Mouse (Mus musculus) heart, postnatal 10 days (tissue): ENCODE results near the gene Cdk1. TPM values are rescaled to one million over a fixed set of nuclear protein-coding genes. Genes with fewer than 3 reads are reported as not detected.

Experiments used
- DNase-seq, 2 experiments: peaks; one replicate each; pipeline ENCODE4 v3.0.0; 2021
- intact Hi-C: fragments of 180-260 bp; cut with DNase I; formaldehyde crosslinking; loops from one replicate; pipeline ENCODE4 v1.15.1; 2025
- total RNA-seq, 2 experiments: library from RNA; stranded (reverse); gene quantifications; 2 replicates each; pipeline ENCODE4 v1.2.3; 2021

The Cdk1 gene
- total RNA-seq, 2 experiments from 2014 or later = 40.3 to 40.8 TPM

- DNase-seq = no peak
- intact Hi-C loops = no loop called here
Observed at GRCm38 (mm10) chr10:69318514-69318913, 34.2 kb downstream of the Cdk1 start.

GRCm38 (mm10) chr10:69313944-69314343, 38.8 kb downstream of the Cdk1 start:
- no peak for DNase-seq
- intact Hi-C loops = no loop called here

GRCm38 (mm10) chr10:69311867-69312266, 40.9 kb downstream of the Cdk1 start:
- intact Hi-C loops = no loop called here
- no peak for DNase-seq

- intact Hi-C loops = no loop called here
- no peak for DNase-seq
Observed at GRCm38 (mm10) chr10:69309109-69309508, 43.6 kb downstream of the Cdk1 start.

- intact Hi-C loops = loop anchor here (1.0 to 2.0 kb wide), 3 partner anchors 30 to 121 kb away; no protein-coding TSS in a partner anchor
- peak; percentile 80 to 89 for DNase-seq
Observed at GRCm38 (mm10) chr10:69307067-69307466, 45.7 kb downstream of the Cdk1 start.

- peak; percentile 30 to 71 for DNase-seq
- intact Hi-C loops = loop anchor here (2.0 kb wide), 2 partner anchors 29 to 53 kb away; no protein-coding TSS in a partner anchor
Observed at GRCm38 (mm10) chr10:69306205-69306604, 46.5 kb downstream of the Cdk1 start.

GRCm38 (mm10) chr10:69305600-69305999, 47.1 kb downstream of the Cdk1 start:
- DNase-seq = no peak
- intact Hi-C loops = no loop called here

- intact Hi-C loops = no loop called here
- DNase-seq = no peak
Observed at GRCm38 (mm10) chr10:69304819-69305218, 47.9 kb downstream of the Cdk1 start.

- intact Hi-C loops = no loop called here
- no peak for DNase-seq
Observed at GRCm38 (mm10) chr10:69302667-69303066, 50.1 kb downstream of the Cdk1 start.

- intact Hi-C loops = no loop called here
- DNase-seq = no peak
Observed at GRCm38 (mm10) chr10:69299985-69300384, 52.8 kb downstream of the Cdk1 start.

- DNase-seq = no peak
- intact Hi-C loops = no loop called here
Observed at GRCm38 (mm10) chr10:69295919-69296318, 56.8 kb downstream of the Cdk1 start.

GRCm38 (mm10) chr10:69290736-69291135, 62.0 kb downstream of the Cdk1 start:
- intact Hi-C loops = no loop called here
- DNase-seq = no peak

GRCm38 (mm10) chr10:69288720-69289119, 64.0 kb downstream of the Cdk1 start:
- intact Hi-C loops = no loop called here
- DNase-seq = no peak

GRCm38 (mm10) chr10:69288086-69288485, 64.7 kb downstream of the Cdk1 start:
- intact Hi-C loops = no loop called here
- DNase-seq = peak in 1 of 2 experiments; percentile 48

GRCm38 (mm10) chr10:69286939-69287338, 65.8 kb downstream of the Cdk1 start:
- intact Hi-C loops = no loop called here
- DNase-seq = no peak

Other genes starting within 250 kb of the Cdk1 start
- 100 to 1,000 TPM in 1 of 2 experiments, 10 to 100 TPM in 1; 63.9 to 131 TPM for gene Rhobtb1, start 201.5 kb downstream of the Cdk1 start, total RNA-seq
- 1 to 10 TPM; 3.2 to 5.1 TPM for gene A930033H14Rik, start 139.8 kb downstream of the Cdk1 start, total RNA-seq
- 10 to 100 TPM; 58.0 to 76.6 TPM for gene Ank3, start 45.8 kb upstream of the Cdk1 start, total RNA-seq